Mouse (Mus musculus) intestine, embryonic 16.5 days (tissue): ENCODE measurements at regions not wholly inside any gene's neighbourhood (a gene's known extent, or its start where the extent isn't known, plus 50 kb on each side); places are given as distances from the start of the nearest gene placed in this dataset.
A peak's percentile ranks its signal among the peaks of the same experiment; 100 is the strongest.

Experiments
- ATAC-seq: fragments of 200-750 bp; cut with Nextera tagmentation; 2 replicates; pipeline ENCODE4 v1.8.0; 2017; ENCODE audit warnings: moderate TSS enrichment, moderate library complexity
- H3K27ac ChIP-seq: fragments of 300-500 bp; sonication (generic); 2 replicates; pipeline ENCODE4 v1.5.1; 2014; ENCODE audit warnings: mild to moderate bottlenecking, low read length
- H3K27me3 ChIP-seq: fragments of 300-500 bp; sonication (generic); replicated peaks from 2 replicates; pipeline ENCODE4 v1.6.1; 2014; ENCODE audit warnings: low read length, control low read depth, mixed read lengths; ENCODE audit not compliant: control insufficient read depth, insufficient read depth
- H3K36me3 ChIP-seq: fragments of 300-500 bp; sonication (generic); 2 replicates; pipeline ENCODE4 v1.6.1; 2014; ENCODE audit warnings: low read length, control low read depth; ENCODE audit not compliant: control insufficient read depth, insufficient read depth
- H3K4me1 ChIP-seq: fragments of 300-500 bp; sonication (generic); 2 replicates; pipeline ENCODE4 v1.6.1; 2014; ENCODE audit warnings: low read length, control low read depth, mixed read lengths; ENCODE audit not compliant: control insufficient read depth, insufficient read depth
- H3K4me2 ChIP-seq: fragments of 300-500 bp; sonication (generic); 2 replicates; pipeline ENCODE4 v1.6.1; 2014; ENCODE audit warnings: low read depth, low read length, control low read depth
- H3K4me3 ChIP-seq: fragments of 300-500 bp; sonication (generic); 2 replicates; pipeline ENCODE4 v1.5.1; 2014; ENCODE audit warnings: mild to moderate bottlenecking, low read length
- H3K9ac ChIP-seq: fragments of 300-500 bp; sonication (generic); 2 replicates; pipeline ENCODE4 v1.6.1; 2014; ENCODE audit warnings: low read depth, low read length
- H3K9me3 ChIP-seq: fragments of 300-500 bp; sonication (generic); 2 replicates; pipeline ENCODE4 v1.6.1; 2016; ENCODE audit warnings: low read length, control low read depth; ENCODE audit not compliant: control insufficient read depth
- WGBS: fragments of 180-500 bp; shearing (Covaris S2); extraction: QIAGEN DNeasy Blood & Tissue Kit; methylation state at CpG from one replicate; pipeline ENCODE4 v1.1.7; 2014; 5-methylcytosine and 5-hydroxymethylcytosine counted together

GRCm38 (mm10) chr13:111936081-111936857 is 127.5 kb upstream of the Map3k1 start:
- H3K27ac ChIP-seq = 0 out of 2 replicates have a peak overlapping the region, but pooled peaks have one; percentile 2
- no peak overlapping the region for H3K9ac ChIP-seq
- no peaks in the 10 kb centered on the region for H3K36me3 ChIP-seq
- peak; percentile 34; the same call in 1 of the 2 replicates for ATAC-seq
- 57% methylated on average over 9 of the region's 9 CpGs for whole genome bisulfite sequencing
- no peaks in the 10 kb centered on the region for H3K27me3 ChIP-seq
- peaks cover 11% of the 10 kb centered on the region; the same call in 1 of the 2 replicates for H3K4me1 ChIP-seq
- no peak overlapping the region for H3K4me3 ChIP-seq
- H3K4me2 ChIP-seq = no peak overlapping the region
- H3K9me3 ChIP-seq = no peaks in the 10 kb centered on the region

GRCm38 (mm10) chr13:111936983-111937382 is 128.2 kb upstream of the Map3k1 start:
- Histone ChIP-seq H3K9ac (no peak overlapping the region), H3K4me3 (no peak overlapping the region), H3K27me3 (no peaks in the 10 kb centered on the region), H3K36me3 (no peaks in the 10 kb centered on the region), H3K4me2 (no peak overlapping the region), H3K9me3 (no peaks in the 10 kb centered on the region), H3K4me1 (peaks cover 11% of the 10 kb centered on the region), H3K27ac (no peak overlapping the region)
- 60% methylated on average over 8 of the region's 8 CpGs for WGBS
- ATAC-seq = no peak

GRCm38 (mm10) chr13:111938896-111939422 is 130.2 kb upstream of the Map3k1 start:
- H3K9me3 ChIP-seq = no peaks in the 10 kb centered on the region
- no peak for ATAC-seq
- H3K9ac ChIP-seq = no peak overlapping the region
- no peak overlapping the region for H3K27ac ChIP-seq
- H3K4me2 ChIP-seq = no peak overlapping the region
- H3K36me3 ChIP-seq = no peaks in the 10 kb centered on the region
- no peak overlapping the region for H3K4me3 ChIP-seq
- H3K27me3 ChIP-seq = no peaks in the 10 kb centered on the region
- peaks cover 6% of the 10 kb centered on the region for H3K4me1 ChIP-seq
- 76% methylated on average over 8 of the region's 8 CpGs for WGBS

GRCm38 (mm10) chr13:111939534-111940115 is 130.8 kb upstream of the Map3k1 start:
- Histone ChIP-seq H3K27me3 (no peaks in the 10 kb centered on the region), H3K27ac (no peak overlapping the region), H3K4me2 (no peak overlapping the region), H3K9ac (no peak overlapping the region), H3K4me1 (peaks cover 6% of the 10 kb centered on the region), H3K9me3 (no peaks in the 10 kb centered on the region), H3K4me3 (no peak overlapping the region), H3K36me3 (no peaks in the 10 kb centered on the region)
- WGBS = 48% methylated on average over 6 of the region's 6 CpGs
- no peak for ATAC-seq

- Histone ChIP-seq H3K36me3 (no peaks in the 10 kb centered on the region), H3K9ac (no peak overlapping the region), H3K4me2 (no peak overlapping the region), H3K27ac (no peak overlapping the region), H3K27me3 (no peaks in the 10 kb centered on the region), H3K4me1 (peaks cover 6% of the 10 kb centered on the region), H3K9me3 (no peaks in the 10 kb centered on the region), H3K4me3 (no peak overlapping the region)
- no peak for ATAC-seq
- 89% methylated on average over 4 of the region's 4 CpGs for WGBS
These were observed 131.5 kb upstream of the Map3k1 start for GRCm38 (mm10) chr13:111940275-111940674.

- 54% methylated on average over 6 of the region's 6 CpGs for WGBS
- no peaks in the 10 kb centered on the region for H3K36me3 ChIP-seq
- H3K4me3 ChIP-seq = no peak overlapping the region
- no peak overlapping the region for H3K9ac ChIP-seq
- no peak overlapping the region for H3K27ac ChIP-seq
- no peak overlapping the region for H3K4me2 ChIP-seq
- H3K4me1 ChIP-seq = peaks cover 6% of the 10 kb centered on the region
- no peaks in the 10 kb centered on the region for H3K27me3 ChIP-seq
- ATAC-seq = peak; percentile 80
- no peaks in the 10 kb centered on the region for H3K9me3 ChIP-seq
These were observed 132.2 kb upstream of the Map3k1 start for GRCm38 (mm10) chr13:111940796-111941513.

GRCm38 (mm10) chr13:111941946-111942345 is 133.2 kb upstream of the Map3k1 start:
- Histone ChIP-seq H3K4me3 (no peak overlapping the region), H3K4me1 (no peaks in the 10 kb centered on the region; the same call in 1 of the 2 replicates), H3K27me3 (no peaks in the 10 kb centered on the region), H3K36me3 (no peaks in the 10 kb centered on the region), H3K9ac (no peak overlapping the region), H3K27ac (no peak overlapping the region), H3K4me2 (no peak overlapping the region), H3K9me3 (no peaks in the 10 kb centered on the region)
- 88% methylated on average over 4 of the region's 4 CpGs for WGBS
- ATAC-seq = no peak

GRCm38 (mm10) chr13:111943392-111944088 is 134.7 kb upstream of the Map3k1 start:
- Histone ChIP-seq H3K27me3 (no peaks in the 10 kb centered on the region), H3K9ac (no peak overlapping the region), H3K4me2 (no peak overlapping the region), H3K4me3 (no peak overlapping the region), H3K27ac (0 out of 2 replicates have a peak overlapping the region, but pooled peaks have one; percentile 6), H3K9me3 (no peaks in the 10 kb centered on the region), H3K36me3 (no peaks in the 10 kb centered on the region), H3K4me1 (no peaks in the 10 kb centered on the region; the same call in 1 of the 2 replicates)
- no peak for ATAC-seq
- WGBS = 62% methylated on average over 15 of the region's 15 CpGs

GRCm38 (mm10) chr13:111944089-111944406 is 135.3 kb upstream of the Map3k1 start:
- no peaks in the 10 kb centered on the region for H3K9me3 ChIP-seq
- H3K9ac ChIP-seq = no peak overlapping the region
- H3K36me3 ChIP-seq = no peaks in the 10 kb centered on the region
- no peaks in the 10 kb centered on the region; the same call in 1 of the 2 replicates for H3K4me1 ChIP-seq
- no peak for ATAC-seq
- no peak overlapping the region for H3K4me3 ChIP-seq
- WGBS = 23% methylated on average over 5 of the region's 5 CpGs
- 0 out of 2 replicates have a peak overlapping the region, but pooled peaks have one; percentile 6 for H3K27ac ChIP-seq
- H3K4me2 ChIP-seq = no peak overlapping the region
- no peaks in the 10 kb centered on the region for H3K27me3 ChIP-seq
